Mouse (Mus musculus) G1E (cell line): ENCODE data around the gene Entpd7. TPM values are rescaled to one million over a fixed set of nuclear protein-coding genes. Genes with fewer than 3 reads are reported as not detected.

ENCODE experiments used
- ATAC-seq: 2 replicates; pipeline ENCODE4 v1.8.0; 2016; ENCODE audit warnings: mild to moderate bottlenecking; ENCODE audit not compliant: insufficient number of reproducible peaks, poor library complexity, low FRiP score, severe bottlenecking; ENCODE audit errors: extremely low read depth
- DNase-seq: peaks from one replicate; pipeline ENCODE4 v3.0.0; 2012; ENCODE audit warnings: low spot score
- H3K27me3 ChIP-seq: 2 replicates; pipeline ENCODE4 v1.6.1; 2012; ENCODE audit warnings: mild to moderate bottlenecking, low read length, inconsistent platforms; ENCODE audit not compliant: insufficient read depth
- H3K36me3 ChIP-seq: replicated peaks from 2 replicates; pipeline ENCODE3; 2012; ENCODE audit warnings: mild to moderate bottlenecking, inconsistent platforms
- H3K4me1 ChIP-seq: 2 replicates; pipeline ENCODE4 v1.6.1; 2012; ENCODE audit warnings: low read depth, low read length, inconsistent platforms, mixed read lengths; ENCODE audit not compliant: insufficient read depth
- H3K4me3 ChIP-seq: 2 replicates; pipeline ENCODE4 v1.5.1; 2012; ENCODE audit warnings: low read depth, mild to moderate bottlenecking, inconsistent platforms, low read length, moderate library complexity, mixed read lengths
- H3K9me3 ChIP-seq: replicated peaks from 2 replicates; pipeline ENCODE4 v1.6.1; 2012; ENCODE audit warnings: inconsistent platforms
- CTCF ChIP-seq: IDR thresholded peaks from 2 replicates; pipeline ENCODE4 v1.5.1; 2012; ENCODE audit warnings: low read depth, low read length, inconsistent platforms, mixed read lengths
- GATA1 ChIP-seq: IDR thresholded peaks from 2 replicates; pipeline ENCODE4 v1.6.1; 2012; ENCODE audit warnings: borderline replicate concordance, low read length, inconsistent platforms, mixed read lengths
- GATA2 ChIP-seq: IDR thresholded peaks from 2 replicates; pipeline ENCODE4 v1.6.1; 2012; ENCODE audit warnings: low read depth, low read length, inconsistent platforms, borderline replicate concordance
- POLR2AphosphoS5 ChIP-seq: IDR thresholded peaks from 2 replicates; pipeline ENCODE4 v1.6.1; 2012; ENCODE audit warnings: low read depth, low read length, inconsistent platforms; ENCODE audit not compliant: insufficient replicate concordance
- TAL1 ChIP-seq: conservative IDR thresholded peaks from 2 replicates; pipeline ENCODE4 v1.6.1; 2012; ENCODE audit warnings: low read depth, low read length, inconsistent platforms, mixed read lengths
- polyA plus RNA-seq: library from polyadenylated mRNA; stranded (reverse); fragments of >175 nt; gene quantifications from 2 replicates; pipeline ENCODE4 v1.2.3, GENCODE M21; 2012
- total RNA-seq, 2 experiments: library from RNA; stranded (forward) in 1 of 2; stranded (reverse) in 1 of 2; fragments of 200-1000 nt in 1 of 2; fragments of >200 nt in 1 of 2; fragmentation: Nextera tagmentation in 1 of 2; gene quantifications; 2 replicates each; pipeline ENCODE4 v1.2.3; 2014 to 2017

Gene Entpd7
- total and polyA plus RNA-seq, 3 experiments: 2.2 to 21.1 (median 6.6) TPM

GRCm38 (mm10) chr19:43780391-43780790 lies 90.9 kb downstream of the Entpd7 start:
- Histone ChIP-seq H3K27me3 (peaks cover 8% of the 10 kb centered on the region; the same call in 1 of the 2 replicates), H3K4me1 (peaks cover 2% of the 10 kb centered on the region; the same call in 1 of the 2 replicates), H3K9me3 (no peaks in the 10 kb centered on the region), H3K4me3 (no peak overlapping the region), H3K36me3 (no peaks in the 10 kb centered on the region)
- no peak for ATAC-seq
- TF ChIP-seq GATA1: no peak
- TF ChIP-seq CTCF: no peak
- no peak for TF ChIP-seq TAL1
- no peak for TF ChIP-seq GATA2
- no peak for TF ChIP-seq POLR2AphosphoS5
- DNase-seq: no peak

DNA sequence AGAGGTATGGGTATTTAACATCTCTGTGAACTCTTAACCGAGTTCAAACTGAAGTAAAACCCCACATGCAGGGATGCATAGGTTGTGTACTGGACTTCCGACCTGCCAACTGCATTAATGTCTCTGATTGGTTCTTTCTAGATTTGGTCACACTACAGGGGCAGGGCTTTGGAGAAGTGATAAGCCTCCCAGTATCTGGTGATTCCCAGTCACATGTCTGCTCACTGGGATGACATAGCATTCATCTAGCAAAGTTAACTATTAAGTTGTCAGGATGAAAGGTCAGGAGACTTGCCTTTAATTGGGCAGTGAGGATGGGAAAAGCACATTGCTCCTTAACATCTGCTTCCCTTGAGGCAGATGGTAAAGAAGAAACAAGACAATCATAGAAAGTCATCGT lies 92.5 kb downstream of the Entpd7 start, which contains the start of gene Abcc2:
TSS of gene Abcc2 (plus strand) at position 213 of the 400 bp plus-strand sequence.
- Histone ChIP-seq H3K4me1 (peaks cover 2% of the 10 kb centered on the region; the same call in 1 of the 2 replicates), H3K4me3 (no peak within 1 kb of the TSS), H3K36me3 (no peaks in the 10 kb centered on the region), H3K9me3 (no peaks in the 10 kb centered on the region), H3K27me3 (peaks cover 10% of the 10 kb centered on the region; the same call in 1 of the 2 replicates)
- TF ChIP-seq TAL1 (no peak), POLR2AphosphoS5 (no peak), GATA1 (no peak), CTCF (no peak), GATA2 (no peak)
- DNase-seq: no peak
- no peak for ATAC-seq

Other genes with a start within 250 kb of the Entpd7 start
- 14.5 and 19.0 TPM in 2 replicates for gene Cnnm1, start 249.2 kb upstream of the Entpd7 start, total RNA-seq (2014; fragmentation: Nextera tagmentation)
- 2.8 and 3.1 TPM in 2 replicates for gene Cnnm1, start 249.2 kb upstream of the Entpd7 start, total RNA-seq (2017)
- 2.7 and 2.8 TPM in 2 replicates for gene Cnnm1, start 249.2 kb upstream of the Entpd7 start, polyA plus RNA-seq
- 44.6 and 57.9 TPM in 2 replicates for gene Got1, start 165.1 kb upstream of the Entpd7 start, total RNA-seq (2014; fragmentation: Nextera tagmentation)
- 50.8 and 60.3 TPM in 2 replicates for gene Got1, start 165.1 kb upstream of the Entpd7 start, total RNA-seq (2017)
- gene Got1, start 165.1 kb upstream of the Entpd7 start, polyA plus RNA-seq: 9.8 and 12.7 TPM in 2 replicates
- gene Nkx2-3, start 77.3 kb upstream of the Entpd7 start, total RNA-seq (2014; fragmentation: Nextera tagmentation): not detected in 2 replicates
- gene Nkx2-3, start 77.3 kb upstream of the Entpd7 start, total RNA-seq (2017): 0.05 and 0.12 TPM in 2 replicates
- gene Nkx2-3, start 77.3 kb upstream of the Entpd7 start, polyA plus RNA-seq: not detected in 2 replicates
- 20.0 and 31.5 TPM in 2 replicates for gene Slc25a28, start 14.8 kb upstream of the Entpd7 start, total RNA-seq (2014; fragmentation: Nextera tagmentation)
- gene Slc25a28, start 14.8 kb upstream of the Entpd7 start, total RNA-seq (2017): 32.2 and 39.9 TPM in 2 replicates
- 48.4 and 52.3 TPM in 2 replicates for gene Slc25a28, start 14.8 kb upstream of the Entpd7 start, polyA plus RNA-seq
- gene Cutc, start 63.3 kb downstream of the Entpd7 start, total RNA-seq (2014; fragmentation: Nextera tagmentation): 5.2 and 10.8 TPM in 2 replicates
- 17.3 and 23.3 TPM in 2 replicates for gene Cutc, start 63.3 kb downstream of the Entpd7 start, total RNA-seq (2017)
- 2.6 and 2.8 TPM in 2 replicates for gene Cutc, start 63.3 kb downstream of the Entpd7 start, polyA plus RNA-seq
- 21.7 and 21.8 TPM in 2 replicates for gene Cox15, start 63.3 kb downstream of the Entpd7 start, total RNA-seq (2014; fragmentation: Nextera tagmentation)
- gene Cox15, start 63.3 kb downstream of the Entpd7 start, total RNA-seq (2017): 15.3 and 18.8 TPM in 2 replicates
- 5.3 and 5.9 TPM in 2 replicates for gene Cox15, start 63.3 kb downstream of the Entpd7 start, polyA plus RNA-seq
- not detected in 2 replicates for gene Abcc2, start 92.5 kb downstream of the Entpd7 start, total RNA-seq (2014; fragmentation: Nextera tagmentation)
- gene Abcc2, start 92.5 kb downstream of the Entpd7 start, total RNA-seq (2017): 0.05 and 0.06 TPM in 2 replicates
- under 0.01 TPM in 1 of 2 replicates, not detected in the other for gene Abcc2, start 92.5 kb downstream of the Entpd7 start, polyA plus RNA-seq